Mouse (Mus musculus) MEL (cell line): ENCODE results near the gene Ttc16. TPM values are rescaled to one million over a fixed set of nuclear protein-coding genes. Genes with fewer than 3 reads are reported as not detected.

Experiments
- DNase-seq: peaks from one replicate; pipeline ENCODE4 v3.0.0; 2011; ENCODE audit warnings: low read depth, low spot score
- H3K27ac ChIP-seq: 2 replicates; pipeline ENCODE4 v1.5.1; 2012; ENCODE audit warnings: low read depth, mild to moderate bottlenecking, control low read depth, low read length, moderate library complexity; ENCODE audit not compliant: control insufficient read depth
- H3K27me3 ChIP-seq, 2 experiments: fragments of 150-350 bp in 1 of 2; sonication (generic) in 1 of 2; 2 replicates each; pipeline ENCODE4 v1.6.1; 2012; ENCODE audit warnings: low read length in 2 of 2, mild to moderate bottlenecking in 2 of 2, improper control_type of control experiment in 1 of 2, moderate library complexity in 1 of 2; ENCODE audit not compliant: insufficient read depth in 2 of 2, control insufficient read depth in 1 of 2
- H3K36me3 ChIP-seq, 2 experiments: 2 replicates each; pipeline ENCODE4 v1.6.1; 2012 to 2014; ENCODE audit warnings: low read length in 2 of 2, improper control_type of control experiment in 1 of 2, inconsistent platforms in 1 of 2, mild to moderate bottlenecking in 1 of 2; ENCODE audit not compliant: insufficient read depth in 2 of 2, control insufficient read depth in 1 of 2
- H3K4me1 ChIP-seq, 2 experiments: fragments of 150-350 bp in 1 of 2; sonication (generic) in 1 of 2; 2 replicates each; pipeline ENCODE4 v1.6.1; 2012; ENCODE audit warnings: low read length in 2 of 2, improper control_type of control experiment in 1 of 2, mild to moderate bottlenecking in 1 of 2; ENCODE audit not compliant: insufficient read depth in 2 of 2, control insufficient read depth in 1 of 2
- H3K4me3 ChIP-seq, 2 experiments: fragments of 150-350 bp in 1 of 2; sonication (generic) in 1 of 2; 2 replicates each; pipeline ENCODE4 v1.5.1; 2012; ENCODE audit warnings: low read depth in 2 of 2, low read length in 2 of 2, mild to moderate bottlenecking in 2 of 2, moderate library complexity in 2 of 2, control low read depth in 1 of 2, improper control_type of control experiment in 1 of 2; ENCODE audit not compliant: control insufficient read depth in 1 of 2, insufficient read depth in 1 of 2
- H3K79me2 ChIP-seq: 2 replicates; pipeline ENCODE4 v1.6.1; 2012; ENCODE audit warnings: mild to moderate bottlenecking, low read length, moderate library complexity; ENCODE audit not compliant: control insufficient read depth, poor library complexity, insufficient read depth
- H3K9ac ChIP-seq: 2 replicates; pipeline ENCODE4 v1.6.1; 2012; ENCODE audit warnings: low read depth, mild to moderate bottlenecking, control low read depth, low read length, moderate library complexity; ENCODE audit not compliant: control insufficient read depth, poor library complexity, severe bottlenecking
- H3K9me3 ChIP-seq: fragments of 150-350 bp; sonication (generic); replicated peaks from 2 replicates; pipeline ENCODE4 v1.6.1; 2012; ENCODE audit warnings: mild to moderate bottlenecking, low read length, improper control_type of control experiment, moderate library complexity; ENCODE audit not compliant: insufficient read depth
- BHLHE40 ChIP-seq: IDR thresholded peaks from 2 replicates; pipeline ENCODE4 v1.6.1; 2012; ENCODE audit warnings: low read depth, mild to moderate bottlenecking, inconsistent platforms, low read length, improper control_type of control experiment, borderline replicate concordance
- CHD2 ChIP-seq: IDR thresholded peaks from 2 replicates; pipeline ENCODE4 v1.6.1; 2011; ENCODE audit warnings: low read length, improper control_type of control experiment
- ELF1 ChIP-seq: IDR thresholded peaks from 2 replicates; pipeline ENCODE4 v1.6.1; 2014; ENCODE audit warnings: low read depth, mild to moderate bottlenecking, inconsistent platforms, low read length, improper control_type of control experiment, moderate library complexity
- GATA1 ChIP-seq: IDR thresholded peaks from 2 replicates; pipeline ENCODE4 v1.6.1; 2011; ENCODE audit warnings: low read depth, low read length, improper control_type of control experiment
- JUND ChIP-seq: IDR thresholded peaks from 2 replicates; pipeline ENCODE4 v1.6.1; 2011; ENCODE audit warnings: low read depth, mild to moderate bottlenecking, improper control_type of control experiment, low read length
- KAT2A ChIP-seq: conservative IDR thresholded peaks from 2 replicates; pipeline ENCODE4 v1.6.1; 2012; ENCODE audit warnings: low read depth, low read length, improper control_type of control experiment, inconsistent platforms
- MAZ ChIP-seq: IDR thresholded peaks from 2 replicates; pipeline ENCODE4 v1.6.1; 2012; ENCODE audit warnings: low read depth, mild to moderate bottlenecking, inconsistent platforms, low read length, improper control_type of control experiment
- MXI1 ChIP-seq: IDR thresholded peaks from 2 replicates; pipeline ENCODE4 v1.6.1; 2011; ENCODE audit warnings: mild to moderate bottlenecking, low read depth, low read length, improper control_type of control experiment
- MYB ChIP-seq: IDR thresholded peaks from 2 replicates; pipeline ENCODE4 v1.6.1; 2011; ENCODE audit warnings: mild to moderate bottlenecking, low read depth, low read length, improper control_type of control experiment
- MYC ChIP-seq: IDR thresholded peaks from 2 replicates; pipeline ENCODE4 v1.6.1; 2011; ENCODE audit warnings: low read depth, mild to moderate bottlenecking, low read length, improper control_type of control experiment, moderate library complexity
- POLR2A ChIP-seq, 2 experiments: IDR thresholded peaks; 2 replicates each; pipeline ENCODE4 v1.6.1; 2011 to 2012; ENCODE audit warnings: low read length in 2 of 2, mild to moderate bottlenecking in 2 of 2, control low read depth in 1 of 2, improper control_type of control experiment in 1 of 2, low read depth in 1 of 2, moderate library complexity in 1 of 2; ENCODE audit not compliant: control insufficient read depth in 1 of 2, insufficient read depth in 1 of 2, poor library complexity in 1 of 2
- POLR2AphosphoS2 ChIP-seq: IDR thresholded peaks from 2 replicates; pipeline ENCODE4 v1.6.1; 2011; ENCODE audit warnings: low read length, improper control_type of control experiment
- POLR2AphosphoS5 ChIP-seq: IDR thresholded peaks from 2 replicates; pipeline ENCODE4 v1.6.1; 2012; ENCODE audit warnings: low read depth, borderline replicate concordance, mild to moderate bottlenecking, inconsistent platforms, low read length, moderate library complexity, mixed read lengths
- UBTF ChIP-seq: IDR thresholded peaks from 2 replicates; pipeline ENCODE4 v1.6.1; 2012; ENCODE audit warnings: low read depth, mild to moderate bottlenecking, inconsistent platforms, low read length, improper control_type of control experiment, moderate library complexity, borderline replicate concordance; ENCODE audit not compliant: insufficient read depth
- USF1 ChIP-seq: IDR thresholded peaks from 2 replicates; pipeline ENCODE4 v1.6.1; 2014; ENCODE audit warnings: low read depth, mild to moderate bottlenecking, inconsistent platforms, low read length, improper control_type of control experiment, moderate library complexity
- USF2 ChIP-seq, 2 experiments: IDR thresholded peaks; 2 replicates each; pipeline ENCODE4 v1.6.1; 2011 to 2012; ENCODE audit warnings: improper control_type of control experiment in 2 of 2, low read length in 2 of 2, borderline replicate concordance in 1 of 2, inconsistent platforms in 1 of 2, low read depth in 1 of 2, mild to moderate bottlenecking in 1 of 2; ENCODE audit not compliant: insufficient read depth in 1 of 2
- ZC3H11A ChIP-seq: IDR thresholded peaks from 2 replicates; pipeline ENCODE4 v1.6.1; 2012; ENCODE audit warnings: low read depth, mild to moderate bottlenecking, inconsistent platforms, low read length, improper control_type of control experiment
- ZMIZ1 ChIP-seq: IDR thresholded peaks from 2 replicates; pipeline ENCODE4 v1.6.1; 2012; ENCODE audit warnings: low read depth, mild to moderate bottlenecking, inconsistent platforms, low read length, improper control_type of control experiment, moderate library complexity
- polyA plus RNA-seq, 2 experiments: library from polyadenylated mRNA; stranded (reverse) in 1 of 2; unstranded in 1 of 2; fragments of >175 nt in 1 of 2; fragments of >200 nt in 1 of 2; gene quantifications; 2 replicates each; pipeline versions ENCODE4 v1.2.1 to v1.2.4; 2012; ENCODE audit warnings: low replicate concordance in 2 of 2, low read depth in 1 of 2; ENCODE audit not compliant: insufficient read length in 2 of 2, insufficient read depth in 1 of 2, missing spikeins in 1 of 2
- total RNA-seq: library from RNA; depleted of rRNA; stranded (reverse); fragments of 300-350 nt; gene quantifications from 2 replicates; pipeline ENCODE4 v1.2.3, GENCODE M21; 2012

The Ttc16 gene
- total and polyA plus RNA-seq, 3 experiments: 0.35 to 0.69 TPM; not detected in 1

DNA sequence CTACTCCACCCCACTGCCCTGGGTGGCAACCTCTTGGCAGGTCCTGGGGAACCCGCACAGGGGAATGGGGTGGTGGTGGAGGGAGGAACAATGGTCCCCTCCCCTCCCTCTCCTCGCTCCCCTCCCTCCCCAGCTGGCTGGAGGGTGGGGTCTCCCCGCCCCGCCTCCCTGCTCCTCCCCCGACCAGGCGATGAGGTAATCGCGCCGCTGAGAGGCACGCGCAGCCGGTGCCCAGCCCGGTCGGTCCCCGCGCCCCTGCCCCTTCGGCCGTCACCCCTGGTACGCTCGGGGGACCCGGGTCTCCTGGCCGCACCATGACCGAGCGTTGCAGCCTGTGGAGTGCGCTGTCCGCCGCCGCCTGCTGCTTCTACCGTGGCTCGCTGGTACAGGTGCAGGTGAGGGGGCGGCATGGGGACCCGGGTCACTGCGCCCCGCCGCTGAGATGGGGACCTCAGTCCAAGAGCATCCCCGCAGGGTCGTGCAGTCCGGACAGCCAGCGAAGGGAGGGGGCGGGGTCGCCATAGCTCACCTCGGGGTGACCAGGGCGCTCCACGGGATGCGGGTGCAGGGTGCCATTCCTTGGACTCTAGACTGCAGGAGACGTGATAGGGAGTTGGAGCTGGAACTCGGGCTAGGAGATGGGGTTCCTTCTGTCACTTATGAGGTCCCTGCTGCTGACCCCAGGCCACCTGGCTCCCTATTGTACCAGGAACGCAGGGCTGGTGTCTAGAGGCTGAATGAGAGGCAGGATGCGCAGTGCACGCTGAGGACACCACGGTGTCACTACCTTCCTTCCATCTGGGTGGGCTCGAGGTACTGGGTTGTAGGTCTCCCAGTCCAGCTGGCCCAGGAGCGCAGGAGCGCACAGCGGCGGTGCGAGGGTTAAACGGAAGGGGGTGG, 33.9 kb downstream of the Ttc16 start:
- no peak overlapping the region for H3K27ac ChIP-seq
- no peaks in the 10 kb centered on the region for H3K4me1 ChIP-seq
- H3K27me3 ChIP-seq: peaks cover 0 to 3% of the 10 kb centered on the region in 2 experiments; a peak in 1 of 4 replicates
- no peak for TF ChIP-seq ELF1
- 0 out of 4 replicates have a peak, but pooled peaks of 1 of the 2 experiments have one; percentile 21 for TF ChIP-seq POLR2A (IDR thresholded peaks at IDR 0.05; ENCODE audit: control insufficient read depth in 1 of 2, insufficient read depth in 1 of 2, low read depth in 1 of 2, low read length in 2 of 2, poor library complexity in 1 of 2)
- TF ChIP-seq, all 39 proteins: peak for 1
- no peaks in the 10 kb centered on the region for H3K79me2 ChIP-seq
- no peaks in the 10 kb centered on the region for H3K36me3 ChIP-seq
- H3K9me3 ChIP-seq: no peaks in the 10 kb centered on the region
- H3K9ac ChIP-seq: no peak overlapping the region
- DNase-seq: no peak
- no peak overlapping the region for H3K4me3 ChIP-seq

- H3K4me1 ChIP-seq: no peaks in the 10 kb centered on the region
- H3K79me2 ChIP-seq: no peaks in the 10 kb centered on the region
- no peaks in the 10 kb centered on the region for H3K9me3 ChIP-seq
- no peak within 1 kb of the TSS for H3K4me3 ChIP-seq
- no peak within 1 kb of the TSS for H3K9ac ChIP-seq
- TF ChIP-seq POLR2AphosphoS5: no peak
- H3K36me3 ChIP-seq: no peaks in the 10 kb centered on the region
- peaks cover 0 to 3% of the 10 kb centered on the region in 2 experiments; a peak in 1 of 4 replicates for H3K27me3 ChIP-seq
- no peak within 1 kb of the TSS for H3K27ac ChIP-seq
- DNase-seq: no peak
Measured at GRCm38 (mm10) chr2:32740916-32741272, 34.5 kb downstream of the Ttc16 start, which contains the start of gene 6330409D20Rik. TSS of gene 6330409D20Rik (minus strand) at chr2:32741016.

DNA sequence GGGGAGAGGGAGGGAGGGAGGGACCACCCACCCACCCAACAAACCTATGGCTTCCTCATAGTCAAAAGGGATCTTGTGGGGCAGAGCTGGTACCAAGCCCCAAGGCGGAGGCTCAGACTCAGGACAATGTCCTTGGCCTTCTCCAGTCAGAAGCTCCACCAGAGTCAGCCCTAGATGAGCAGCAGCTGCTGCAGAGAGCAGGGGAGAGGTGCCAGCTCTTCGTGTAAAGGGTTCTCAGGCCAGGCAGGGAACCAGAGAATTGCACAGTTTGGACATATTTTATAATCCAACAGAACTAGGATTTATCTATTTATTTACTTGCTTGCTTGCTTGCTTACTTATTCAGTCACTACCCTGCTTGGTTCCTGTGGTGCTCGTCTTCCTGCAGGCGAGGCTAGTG, 36.1 kb downstream of the Ttc16 start:
- H3K4me3 ChIP-seq: no peak overlapping the region
- no peak overlapping the region for H3K9ac ChIP-seq
- no peaks in the 10 kb centered on the region for H3K9me3 ChIP-seq
- no peak for DNase-seq
- H3K27ac ChIP-seq: no peak overlapping the region
- no peaks in the 10 kb centered on the region for H3K36me3 ChIP-seq
- H3K27me3 ChIP-seq: peaks cover 0 to 3% of the 10 kb centered on the region in 2 experiments; a peak in 1 of 4 replicates
- TF ChIP-seq POLR2AphosphoS5: no peak
- no peaks in the 10 kb centered on the region for H3K79me2 ChIP-seq
- H3K4me1 ChIP-seq: no peaks in the 10 kb centered on the region

DNA sequence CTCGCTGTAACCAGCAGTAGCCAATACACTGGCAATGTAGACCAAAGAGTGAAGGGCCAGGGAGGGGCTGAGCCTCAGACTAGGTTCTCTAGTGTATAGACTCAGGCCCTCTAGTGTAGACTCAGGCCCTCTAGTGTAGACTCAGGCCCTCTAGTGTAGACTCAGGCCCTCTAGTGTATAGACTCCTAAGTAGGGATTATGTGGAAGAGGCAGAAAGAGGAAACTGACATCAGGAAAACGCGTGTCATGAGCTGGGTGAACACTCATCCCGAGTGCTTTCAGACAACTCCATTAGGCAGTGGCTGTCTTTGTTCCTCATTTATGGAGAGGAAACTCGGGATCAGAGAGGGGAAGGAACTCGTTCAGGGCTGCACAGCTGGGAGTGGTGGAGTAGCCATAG, 38.4 kb downstream of the Ttc16 start:
- Histone ChIP-seq H3K4me1 (no peaks in the 10 kb centered on the region), H3K27ac (no peak overlapping the region), H3K4me3 (no peak overlapping the region), H3K9me3 (no peaks in the 10 kb centered on the region), H3K36me3 (no peaks in the 10 kb centered on the region), H3K27me3 (peaks cover 0 to 3% of the 10 kb centered on the region in 2 experiments; a peak in 1 of 4 replicates), H3K79me2 (no peaks in the 10 kb centered on the region), H3K9ac (no peak overlapping the region)
- no peak for DNase-seq
- TF ChIP-seq ZC3H11A (no peak), USF1 (no peak), BHLHE40 (no peak), MXI1 (no peak), POLR2AphosphoS2 (no peak), JUND (no peak), MYB (no peak), MAZ (no peak), CHD2 (no peak), ZMIZ1 (no peak), POLR2A (IDR thresholded peaks at IDR 0.05; ENCODE audit: control insufficient read depth in 1 of 2, insufficient read depth in 1 of 2, low read depth in 1 of 2, low read length in 2 of 2, poor library complexity in 1 of 2) (no peak), KAT2A (no peak), GATA1 (no peak), USF2 (IDR thresholded peaks at IDR 0.05; ENCODE audit: borderline replicate concordance in 1 of 2, insufficient read depth in 1 of 2, low read depth in 1 of 2, low read length in 2 of 2) (no peak), UBTF (no peak), MYC (no peak)
